Mouse (Mus musculus) monocyte, adult 2 months (primary cell): ENCODE measurements around the gene Gm28308.

Experiments
- DNase-seq, 2 experiments: peaks; one replicate each; pipeline ENCODE4 v3.0.0; 2022; ENCODE audit warnings: low spot score in 2 of 2, low read depth in 1 of 2

The Gm28308 gene

GRCm38 (mm10) chr6:52157466-52158275 lies 55.5 kb downstream of the Gm28308 start:
- DNase-seq, result no peak

- DNase-seq, result no peak
Observed at GRCm38 (mm10) chr6:52156551-52157200, 56.5 kb downstream of the Gm28308 start.

DNA sequence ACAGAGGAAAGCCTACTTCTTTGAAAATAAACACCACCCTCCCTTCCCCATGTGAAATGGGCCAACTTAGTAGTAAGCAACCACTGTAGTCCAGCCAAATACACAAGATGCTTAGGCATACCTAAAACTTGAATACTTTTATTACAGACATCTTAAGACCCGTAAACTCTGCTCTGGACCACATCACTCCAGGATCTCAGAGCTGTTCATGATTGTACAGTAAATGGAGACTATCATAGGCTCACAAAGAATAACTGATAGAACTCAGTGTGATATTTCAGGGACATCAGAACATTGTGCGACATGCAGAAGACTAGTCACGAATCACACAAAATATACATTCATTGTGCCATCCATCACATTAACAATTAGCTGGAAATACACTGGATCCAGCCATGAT lies 57.7 kb downstream of the Gm28308 start:
- DNase-seq, result no peak

DNA sequence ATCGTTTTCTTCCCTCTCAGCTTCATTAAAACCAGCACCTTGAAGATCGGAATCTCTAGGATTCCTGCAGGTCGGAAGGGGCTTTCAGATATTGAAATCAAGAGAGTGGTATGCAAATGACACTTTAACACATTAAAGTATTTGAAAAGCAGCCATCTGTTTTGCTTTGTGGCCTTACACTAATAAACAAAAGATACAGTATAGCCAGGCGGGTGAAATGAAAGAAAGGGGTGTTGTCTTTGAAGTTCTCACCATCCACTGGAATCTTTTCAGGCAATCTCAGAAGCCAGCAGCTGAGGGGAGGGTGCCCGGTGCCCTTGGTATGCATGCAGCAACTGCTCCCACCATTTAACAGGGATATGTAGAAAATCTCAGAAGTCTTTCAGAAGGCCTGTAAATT lies 59.1 kb downstream of the Gm28308 start:
- no peak for DNase-seq

- DNase-seq, result no peak
Observed at GRCm38 (mm10) chr6:52153270-52153669, 59.9 kb downstream of the Gm28308 start.

- no peak for DNase-seq
Observed at GRCm38 (mm10) chr6:52152226-52153193, 60.6 kb downstream of the Gm28308 start.

DNA sequence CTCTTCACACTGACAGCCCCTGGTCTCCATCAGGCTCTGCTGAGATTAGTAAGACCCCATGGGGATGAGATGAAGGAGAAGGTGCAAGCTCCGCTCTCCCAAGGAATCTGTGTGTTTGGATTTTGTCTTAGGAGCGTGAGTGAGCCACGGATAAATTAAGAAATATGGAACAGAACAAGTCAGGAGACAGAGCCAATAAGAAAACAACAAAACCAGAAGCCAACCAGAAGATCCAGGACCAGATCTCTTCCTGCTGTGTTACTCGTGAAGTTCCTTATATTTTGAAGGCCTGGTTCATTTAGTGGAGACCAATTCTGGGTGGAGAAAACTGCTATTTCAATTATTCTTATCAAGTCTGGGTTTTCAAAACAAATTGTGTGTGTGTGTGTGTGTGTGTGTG lies 61.6 kb downstream of the Gm28308 start:
- no peak for DNase-seq

DNA sequence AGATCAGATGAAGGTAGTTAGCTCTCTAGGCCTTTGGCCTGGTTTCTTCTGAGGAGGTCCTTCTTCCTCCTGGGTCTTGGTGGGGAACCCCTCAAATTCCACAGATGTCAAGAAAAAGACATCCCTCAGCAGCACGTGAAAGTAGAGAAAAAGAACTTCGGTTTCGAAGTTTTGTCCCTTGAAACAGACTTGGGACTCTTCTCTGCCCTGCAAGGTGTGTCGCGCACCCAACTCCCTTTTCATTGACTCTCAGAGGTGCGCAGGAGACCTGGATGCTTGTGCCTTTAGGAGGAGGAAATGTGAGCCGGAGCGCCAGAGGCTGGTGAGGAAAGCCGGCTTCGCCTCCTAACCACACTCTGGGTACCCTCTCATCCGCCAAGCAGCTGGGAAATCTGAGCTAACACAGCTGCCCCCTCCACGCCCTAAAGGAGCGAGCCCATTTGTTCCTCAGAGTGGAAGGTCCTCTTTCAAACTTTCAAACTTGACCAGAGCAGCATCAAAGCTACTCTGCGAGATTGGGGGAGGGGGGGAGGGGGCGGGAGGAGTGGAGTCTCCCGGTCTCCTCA lies 62.7 kb downstream of the Gm28308 start:
- no peak for DNase-seq

- DNase-seq, result no peak
Observed at GRCm38 (mm10) chr6:52139115-52139514, 74.0 kb downstream of the Gm28308 start.

DNA sequence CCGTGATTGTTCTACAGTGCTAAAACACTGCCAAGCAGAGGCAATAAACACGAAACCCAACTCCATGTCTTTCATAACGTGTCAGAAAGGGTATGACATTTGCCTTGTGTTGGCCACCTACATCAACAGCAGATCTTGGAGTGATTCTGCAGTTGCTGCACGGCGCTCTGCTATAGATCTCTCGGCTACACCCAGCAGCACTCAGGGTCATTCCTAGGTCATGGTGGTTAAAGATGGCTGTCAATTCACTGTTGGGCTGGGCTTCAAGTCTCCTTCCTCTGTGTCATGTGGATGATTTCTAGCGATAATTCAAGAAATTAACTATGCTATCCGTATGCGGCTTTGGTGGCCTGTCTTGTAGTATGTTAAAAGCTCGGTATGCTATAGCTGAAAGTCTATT lies 74.6 kb downstream of the Gm28308 start:
- no peak for DNase-seq

DNA sequence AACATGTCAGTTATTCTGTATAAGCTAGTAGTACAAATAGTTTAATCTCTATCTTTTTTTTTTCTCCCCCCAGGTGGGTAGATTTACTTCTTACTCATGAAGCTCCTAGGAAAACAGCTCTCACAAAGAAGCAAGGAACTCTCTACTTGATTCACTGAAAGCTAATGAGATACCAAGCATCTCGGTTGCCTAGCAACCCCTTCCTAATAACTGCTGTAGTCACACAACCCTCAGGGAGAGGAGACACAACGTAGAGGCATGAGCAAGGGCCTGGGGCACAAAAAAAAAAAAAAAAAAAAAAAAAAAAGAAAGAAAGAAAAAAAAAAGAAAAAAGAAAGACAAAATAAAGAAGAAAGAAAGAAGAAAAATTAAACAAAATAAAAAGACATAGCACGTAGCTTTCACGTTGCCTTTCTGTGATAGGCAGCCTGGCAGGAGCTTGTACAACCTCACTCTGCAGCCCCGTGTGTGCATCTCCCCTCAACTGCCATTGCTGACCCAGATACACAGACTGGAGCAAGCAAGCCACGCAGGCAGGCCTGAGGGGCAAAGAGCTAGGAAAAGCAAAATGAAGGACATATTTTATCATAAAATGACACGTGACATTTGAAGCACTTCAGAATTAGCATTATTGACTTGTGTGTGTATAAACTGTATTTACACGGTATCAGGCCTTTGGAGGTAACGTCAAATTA lies 75.2 kb downstream of the Gm28308 start:
- DNase-seq, result no peak

- DNase-seq, result no peak
Observed at GRCm38 (mm10) chr6:52123673-52124072, 89.5 kb downstream of the Gm28308 start.

DNA sequence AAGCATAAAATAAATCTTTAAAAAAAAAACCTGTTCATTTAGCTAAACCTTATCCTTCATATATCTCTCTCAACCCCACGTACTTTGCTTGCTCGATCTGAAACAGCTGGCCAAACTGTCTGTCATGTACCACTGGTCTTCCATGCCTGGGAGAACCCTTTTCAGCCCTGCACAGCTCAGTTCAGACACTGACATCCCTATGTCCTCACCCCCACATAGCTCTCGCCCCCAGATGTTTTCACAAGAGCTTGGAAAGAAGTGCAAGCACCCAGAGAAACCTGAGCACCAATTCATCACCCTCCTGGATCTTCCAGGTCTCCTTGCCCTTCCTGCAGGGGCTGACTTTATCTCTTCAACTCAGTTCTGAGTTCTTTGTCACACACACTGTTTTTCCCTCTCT lies 92.0 kb downstream of the Gm28308 start:
- DNase-seq, result no peak

GRCm38 (mm10) chr6:52118903-52119635 lies 94.1 kb downstream of the Gm28308 start:
- no peak for DNase-seq

DNA sequence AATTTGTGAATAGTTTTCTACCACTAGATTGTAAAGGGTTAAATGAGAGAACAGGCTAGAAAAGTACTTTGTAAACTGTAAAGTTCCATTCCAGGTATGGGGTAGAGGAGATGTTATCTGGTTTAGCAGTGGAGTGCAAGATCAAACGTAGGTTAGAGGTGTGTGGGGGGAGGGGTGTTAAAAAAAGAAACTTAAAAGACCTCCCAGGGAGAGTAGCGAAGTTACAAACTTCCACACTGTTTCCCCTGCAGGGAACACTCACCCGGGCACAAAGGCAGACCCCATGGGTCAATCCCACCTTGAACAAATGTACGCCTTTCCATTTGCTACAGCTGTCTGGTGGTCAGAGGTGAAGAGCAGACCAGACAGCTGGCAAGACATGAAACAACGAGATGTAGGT lies 97.2 kb downstream of the Gm28308 start:
- DNase-seq, result no peak
